Mouse (Mus musculus): ENCODE measurements around the gene Grap. TPM values are rescaled to one million over a fixed set of nuclear protein-coding genes. Genes with fewer than 3 reads are reported as not detected.

The Grap gene
- polyA plus RNA-seq, 1 experiment, result 7.7 TPM

GRCm38 (mm10) chr11:61713157-61713855, 60.2 kb downstream of the Grap start:
- Histone ChIP-seq H3K4me1 (ENCODE audit: control insufficient read depth, insufficient read depth, insufficient read length, low read length) (no peaks in the 10 kb centered on the region), H3K27ac (ENCODE audit: insufficient read depth, low read depth, low read length) (no peak overlapping the region), H3K27me3 (ENCODE audit: control insufficient read depth, insufficient read depth, low read length) (no peaks in the 10 kb centered on the region), H3K4me3 (ENCODE audit: low read depth, low read length) (no peak overlapping the region), H3K36me3 (ENCODE audit: control insufficient read depth, insufficient read depth, low read length) (peaks cover under 1% of the 10 kb centered on the region; the same call in 1 of the 2 replicates)
- WGBS, result 75% methylated on average over 15 of the region's 15 CpGs
- TF ChIP-seq POLR2A (IDR thresholded peaks at IDR 0.05; ENCODE audit: low read depth, low read length), result no peak
- no peak for TF ChIP-seq CTCF (IDR thresholded peaks at IDR 0.05; ENCODE audit: extremely low read depth, insufficient read length, insufficient replicate concordance, low read depth, low read length)

- H3K4me3 ChIP-seq (ENCODE audit: low read depth, low read length), result no peak overlapping the region
- TF ChIP-seq POLR2A (IDR thresholded peaks at IDR 0.05; ENCODE audit: low read depth, low read length) (no peak), CTCF (IDR thresholded peaks at IDR 0.05; ENCODE audit: extremely low read depth, insufficient read length, insufficient replicate concordance, low read depth, low read length) (peak; percentile 86; the same call in 1 of the 2 replicates)
- no peaks in the 10 kb centered on the region for H3K36me3 ChIP-seq (ENCODE audit: control insufficient read depth, insufficient read depth, low read length)
- no peaks in the 10 kb centered on the region for H3K4me1 ChIP-seq (ENCODE audit: control insufficient read depth, insufficient read depth, insufficient read length, low read length)
- no peaks in the 10 kb centered on the region for H3K27me3 ChIP-seq (ENCODE audit: control insufficient read depth, insufficient read depth, low read length)
- WGBS, result 44% methylated on average over 11 of the region's 11 CpGs
- H3K27ac ChIP-seq (ENCODE audit: insufficient read depth, low read depth, low read length), result no peak overlapping the region
Observed at GRCm38 (mm10) chr11:61714346-61715117, 61.5 kb downstream of the Grap start.

GRCm38 (mm10) chr11:61715130-61715529, 62.1 kb downstream of the Grap start:
- Histone ChIP-seq H3K4me1 (ENCODE audit: control insufficient read depth, insufficient read depth, insufficient read length, low read length) (no peaks in the 10 kb centered on the region), H3K4me3 (ENCODE audit: low read depth, low read length) (no peak overlapping the region), H3K27me3 (ENCODE audit: control insufficient read depth, insufficient read depth, low read length) (no peaks in the 10 kb centered on the region), H3K27ac (ENCODE audit: insufficient read depth, low read depth, low read length) (no peak overlapping the region), H3K36me3 (ENCODE audit: control insufficient read depth, insufficient read depth, low read length) (no peaks in the 10 kb centered on the region)
- whole genome bisulfite sequencing, result 65% methylated on average over 6 of the region's 6 CpGs
- TF ChIP-seq POLR2A (IDR thresholded peaks at IDR 0.05; ENCODE audit: low read depth, low read length), result no peak
- TF ChIP-seq CTCF (IDR thresholded peaks at IDR 0.05; ENCODE audit: extremely low read depth, insufficient read length, insufficient replicate concordance, low read depth, low read length), result no peak

GRCm38 (mm10) chr11:61717990-61718389, 64.9 kb downstream of the Grap start:
- no peaks in the 10 kb centered on the region for H3K4me1 ChIP-seq (ENCODE audit: control insufficient read depth, insufficient read depth, insufficient read length, low read length)
- TF ChIP-seq POLR2A (IDR thresholded peaks at IDR 0.05; ENCODE audit: low read depth, low read length) (no peak), CTCF (IDR thresholded peaks at IDR 0.05; ENCODE audit: extremely low read depth, insufficient read length, insufficient replicate concordance, low read depth, low read length) (no peak)
- no peaks in the 10 kb centered on the region for H3K36me3 ChIP-seq (ENCODE audit: control insufficient read depth, insufficient read depth, low read length)
- 68% methylated on average over 5 of the region's 5 CpGs for WGBS
- no peak overlapping the region for H3K4me3 ChIP-seq (ENCODE audit: low read depth, low read length)
- H3K27me3 ChIP-seq (ENCODE audit: control insufficient read depth, insufficient read depth, low read length), result no peaks in the 10 kb centered on the region
- H3K27ac ChIP-seq (ENCODE audit: insufficient read depth, low read depth, low read length), result no peak overlapping the region

- H3K27ac ChIP-seq (ENCODE audit: insufficient read depth, low read depth, low read length), result no peak overlapping the region
- WGBS, result 77% methylated on average over 3 of the region's 3 CpGs
- no peaks in the 10 kb centered on the region for H3K36me3 ChIP-seq (ENCODE audit: control insufficient read depth, insufficient read depth, low read length)
- H3K4me3 ChIP-seq (ENCODE audit: low read depth, low read length), result no peak overlapping the region
- H3K27me3 ChIP-seq (ENCODE audit: control insufficient read depth, insufficient read depth, low read length), result no peaks in the 10 kb centered on the region
- no peaks in the 10 kb centered on the region for H3K4me1 ChIP-seq (ENCODE audit: control insufficient read depth, insufficient read depth, insufficient read length, low read length)
- TF ChIP-seq CTCF (IDR thresholded peaks at IDR 0.05; ENCODE audit: extremely low read depth, insufficient read length, insufficient replicate concordance, low read depth, low read length), result no peak
- no peak for TF ChIP-seq POLR2A (IDR thresholded peaks at IDR 0.05; ENCODE audit: low read depth, low read length)
Observed at GRCm38 (mm10) chr11:61719387-61719786, 66.3 kb downstream of the Grap start.

GRCm38 (mm10) chr11:61719826-61720225, 66.8 kb downstream of the Grap start:
- Histone ChIP-seq H3K4me1 (ENCODE audit: control insufficient read depth, insufficient read depth, insufficient read length, low read length) (no peaks in the 10 kb centered on the region), H3K4me3 (ENCODE audit: low read depth, low read length) (no peak overlapping the region), H3K27me3 (ENCODE audit: control insufficient read depth, insufficient read depth, low read length) (no peaks in the 10 kb centered on the region), H3K27ac (ENCODE audit: insufficient read depth, low read depth, low read length) (no peak overlapping the region), H3K36me3 (ENCODE audit: control insufficient read depth, insufficient read depth, low read length) (no peaks in the 10 kb centered on the region)
- WGBS, result 80% methylated on average over 8 of the region's 8 CpGs
- no peak for TF ChIP-seq POLR2A (IDR thresholded peaks at IDR 0.05; ENCODE audit: low read depth, low read length)

GRCm38 (mm10) chr11:61720636-61721035, 67.6 kb downstream of the Grap start, which contains the start of gene Slc5a10:
Slc5a10 (minus strand) TSS chr11:61720826.
- Histone ChIP-seq H3K4me1 (ENCODE audit: control insufficient read depth, insufficient read depth, insufficient read length, low read length) (no peaks in the 10 kb centered on the region), H3K4me3 (ENCODE audit: low read depth, low read length) (no peak within 1 kb of the TSS), H3K27me3 (ENCODE audit: control insufficient read depth, insufficient read depth, low read length) (no peaks in the 10 kb centered on the region), H3K27ac (ENCODE audit: insufficient read depth, low read depth, low read length) (no peak within 1 kb of the TSS), H3K36me3 (ENCODE audit: control insufficient read depth, insufficient read depth, low read length) (no peaks in the 10 kb centered on the region)
- 52% methylated on average over 3 of the region's 3 CpGs for WGBS
- no peak for TF ChIP-seq POLR2A (IDR thresholded peaks at IDR 0.05; ENCODE audit: low read depth, low read length)
- no peak for TF ChIP-seq CTCF (IDR thresholded peaks at IDR 0.05; ENCODE audit: extremely low read depth, insufficient read length, insufficient replicate concordance, low read depth, low read length)
